Mouse (Mus musculus) layer of hippocampus, adult 11-12 months (tissue): ENCODE data around the gene Acadl.

ENCODE experiments used
- DNase-seq: peaks from one replicate; pipeline ENCODE4 v3.0.0; 2022; ENCODE audit warnings: low spot score

Acadl gene

GRCm38 (mm10) chr1:66839135-66839534 lies 23.9 kb downstream of the Acadl start:
- DNase-seq = no peak

GRCm38 (mm10) chr1:66838184-66839042 lies 24.7 kb downstream of the Acadl start:
- DNase-seq = peak; percentile 82

- no peak for DNase-seq
These were observed 25.9 kb downstream of the Acadl start for GRCm38 (mm10) chr1:66837207-66837606.

GRCm38 (mm10) chr1:66832636-66833165 lies 30.4 kb downstream of the Acadl start:
- no peak for DNase-seq

- no peak for DNase-seq
These were observed 31.1 kb downstream of the Acadl start for GRCm38 (mm10) chr1:66831824-66832600.

GRCm38 (mm10) chr1:66829400-66830080 lies 33.5 kb downstream of the Acadl start:
- DNase-seq = no peak

- DNase-seq = no peak
These were observed 41.1 kb downstream of the Acadl start for GRCm38 (mm10) chr1:66821966-66822365.

- no peak for DNase-seq
These were observed 42.8 kb downstream of the Acadl start for GRCm38 (mm10) chr1:66820241-66820640.

- DNase-seq = no peak
These were observed 45.2 kb downstream of the Acadl start for GRCm38 (mm10) chr1:66817865-66818315.

- DNase-seq = peak; percentile 94
These were observed 45.6 kb downstream of the Acadl start, which contains the start of gene Kansl1l for GRCm38 (mm10) chr1:66817453-66817839. Kansl1l (minus strand) TSS chr1:66817562.

- peak; percentile 93 for DNase-seq
These were observed 46.1 kb downstream of the Acadl start for GRCm38 (mm10) chr1:66816837-66817452.

- DNase-seq = peak; percentile 80
These were observed 46.9 kb downstream of the Acadl start for GRCm38 (mm10) chr1:66815941-66816777.

GRCm38 (mm10) chr1:66814756-66815155 lies 48.3 kb downstream of the Acadl start:
- no peak for DNase-seq

GRCm38 (mm10) chr1:66813191-66813590 lies 49.9 kb downstream of the Acadl start:
- DNase-seq = no peak

GRCm38 (mm10) chr1:66806821-66807220 lies 56.3 kb downstream of the Acadl start:
- no peak for DNase-seq

- DNase-seq = no peak
These were observed 57.7 kb downstream of the Acadl start for GRCm38 (mm10) chr1:66805408-66805807.

GRCm38 (mm10) chr1:66804710-66805109 lies 58.4 kb downstream of the Acadl start:
- no peak for DNase-seq

- DNase-seq = no peak
These were observed 65.1 kb downstream of the Acadl start for GRCm38 (mm10) chr1:66797962-66798361.

GRCm38 (mm10) chr1:66792838-66793466 lies 70.1 kb downstream of the Acadl start:
- no peak for DNase-seq

GRCm38 (mm10) chr1:66782296-66782695 lies 80.8 kb downstream of the Acadl start:
- no peak for DNase-seq
